Mouse (Mus musculus): Measurements from ENCODE around the gene Rora. TPM values are rescaled to one million over a fixed set of nuclear protein-coding genes. Genes with fewer than 3 reads are reported as not detected.

Gene Rora
- polyA plus RNA-seq, 1 experiment from 2014 or later, result 43.6 TPM

GRCm38 (mm10) chr9:69291451-69291850, 637.9 kb downstream of the Rora start:
- Histone ChIP-seq H3K9me3 (replicated peaks; ENCODE audit: control insufficient read depth, low read length, poor library complexity, severe bottlenecking) (no peaks in the 10 kb centered on the region), H3K27ac (ENCODE audit: low read length) (peak overlapping the region; percentile 23; the same call in 1 of the 2 replicates), H3K9ac (ENCODE audit: low read depth, low read length) (peak overlapping the region; percentile 86), H3K4me3 (ENCODE audit: low read depth, low read length) (peak overlapping the region; percentile 76), H3K36me3 (ENCODE audit: control insufficient read depth, insufficient read depth, low read length) (no peaks in the 10 kb centered on the region), H3K4me1 (ENCODE audit: control insufficient read depth, insufficient read depth, low read length) (peaks cover 14% of the 10 kb centered on the region; the same call in 1 of the 2 replicates), H3K4me2 (ENCODE audit: low read length) (peak overlapping the region; percentile 91), H3K27me3 (ENCODE audit: control insufficient read depth, insufficient read depth, low read depth, low read length) (peaks cover 3% of the 10 kb centered on the region; the same call in 1 of the 2 replicates)
- no peak for ATAC-seq
- WGBS, result 10% methylated on average over 13 of the region's 13 CpGs

GRCm38 (mm10) chr9:69292353-69292752, 638.8 kb downstream of the Rora start:
- Histone ChIP-seq H3K9ac (ENCODE audit: low read depth, low read length) (no peak overlapping the region), H3K27ac (ENCODE audit: low read length) (no peak overlapping the region), H3K4me1 (ENCODE audit: control insufficient read depth, insufficient read depth, low read length) (peaks cover 14% of the 10 kb centered on the region; the same call in 1 of the 2 replicates), H3K4me3 (ENCODE audit: low read depth, low read length) (no peak overlapping the region), H3K27me3 (ENCODE audit: control insufficient read depth, insufficient read depth, low read depth, low read length) (peaks cover 3% of the 10 kb centered on the region; the same call in 1 of the 2 replicates), H3K4me2 (ENCODE audit: low read length) (peak overlapping the region; percentile 32; the same call in 1 of the 2 replicates), H3K9me3 (replicated peaks; ENCODE audit: control insufficient read depth, low read length, poor library complexity, severe bottlenecking) (no peaks in the 10 kb centered on the region), H3K36me3 (ENCODE audit: control insufficient read depth, insufficient read depth, low read length) (no peaks in the 10 kb centered on the region)
- 59% methylated on average over 5 of the region's 5 CpGs for WGBS
- ATAC-seq, result no peak

- peaks cover 3% of the 10 kb centered on the region; the same call in 1 of the 2 replicates for H3K27me3 ChIP-seq (ENCODE audit: control insufficient read depth, insufficient read depth, low read depth, low read length)
- H3K9ac ChIP-seq (ENCODE audit: low read depth, low read length), result peak overlapping the region; percentile 36; the same call in 1 of the 2 replicates
- WGBS, result 70% methylated on average over 12 of the region's 12 CpGs
- H3K36me3 ChIP-seq (ENCODE audit: control insufficient read depth, insufficient read depth, low read length), result no peaks in the 10 kb centered on the region
- H3K9me3 ChIP-seq (replicated peaks; ENCODE audit: control insufficient read depth, low read length, poor library complexity, severe bottlenecking), result no peaks in the 10 kb centered on the region
- peak overlapping the region; percentile 32 for H3K4me2 ChIP-seq (ENCODE audit: low read length)
- ATAC-seq, result no peak
- H3K4me3 ChIP-seq (ENCODE audit: low read depth, low read length), result peak overlapping the region; percentile 8; the same call in 1 of the 2 replicates
- peaks cover 14% of the 10 kb centered on the region; the same call in 1 of the 2 replicates for H3K4me1 ChIP-seq (ENCODE audit: control insufficient read depth, insufficient read depth, low read length)
- H3K27ac ChIP-seq (ENCODE audit: low read length), result no peak overlapping the region; the same call in 1 of the 2 replicates
Observed at GRCm38 (mm10) chr9:69292776-69293687, 639.4 kb downstream of the Rora start.

GRCm38 (mm10) chr9:69293688-69294074, 640.1 kb downstream of the Rora start:
- WGBS, result 78% methylated on average over 8 of the region's 8 CpGs
- H3K4me2 ChIP-seq (ENCODE audit: low read length), result peak overlapping the region; percentile 32; the same call in 1 of the 2 replicates
- peaks cover 3% of the 10 kb centered on the region; the same call in 1 of the 2 replicates for H3K27me3 ChIP-seq (ENCODE audit: control insufficient read depth, insufficient read depth, low read depth, low read length)
- H3K9me3 ChIP-seq (replicated peaks; ENCODE audit: control insufficient read depth, low read length, poor library complexity, severe bottlenecking), result no peaks in the 10 kb centered on the region
- no peak overlapping the region for H3K27ac ChIP-seq (ENCODE audit: low read length)
- ATAC-seq, result no peak
- H3K4me3 ChIP-seq (ENCODE audit: low read depth, low read length), result no peak overlapping the region
- H3K9ac ChIP-seq (ENCODE audit: low read depth, low read length), result no peak overlapping the region
- peaks cover 14% of the 10 kb centered on the region; the same call in 1 of the 2 replicates for H3K4me1 ChIP-seq (ENCODE audit: control insufficient read depth, insufficient read depth, low read length)
- H3K36me3 ChIP-seq (ENCODE audit: control insufficient read depth, insufficient read depth, low read length), result no peaks in the 10 kb centered on the region

GRCm38 (mm10) chr9:69294426-69294825, 640.8 kb downstream of the Rora start:
- Histone ChIP-seq H3K4me2 (ENCODE audit: low read length) (no peak overlapping the region; the same call in 1 of the 2 replicates), H3K36me3 (ENCODE audit: control insufficient read depth, insufficient read depth, low read length) (no peaks in the 10 kb centered on the region), H3K9ac (ENCODE audit: low read depth, low read length) (no peak overlapping the region), H3K27ac (ENCODE audit: low read length) (no peak overlapping the region), H3K27me3 (ENCODE audit: control insufficient read depth, insufficient read depth, low read depth, low read length) (peaks cover 3% of the 10 kb centered on the region; the same call in 1 of the 2 replicates), H3K4me3 (ENCODE audit: low read depth, low read length) (no peak overlapping the region), H3K9me3 (replicated peaks; ENCODE audit: control insufficient read depth, low read length, poor library complexity, severe bottlenecking) (no peaks in the 10 kb centered on the region), H3K4me1 (ENCODE audit: control insufficient read depth, insufficient read depth, low read length) (peaks cover 14% of the 10 kb centered on the region; the same call in 1 of the 2 replicates)
- WGBS, result 86% methylated on average over 5 of the region's 5 CpGs
- no peak for ATAC-seq

- Histone ChIP-seq H3K4me2 (ENCODE audit: low read length) (no peak overlapping the region), H3K27ac (ENCODE audit: low read length) (no peak overlapping the region), H3K9ac (ENCODE audit: low read depth, low read length) (no peak overlapping the region), H3K4me3 (ENCODE audit: low read depth, low read length) (no peak overlapping the region), H3K4me1 (ENCODE audit: control insufficient read depth, insufficient read depth, low read length) (peaks cover 14% of the 10 kb centered on the region; the same call in 1 of the 2 replicates), H3K36me3 (ENCODE audit: control insufficient read depth, insufficient read depth, low read length) (no peaks in the 10 kb centered on the region), H3K9me3 (replicated peaks; ENCODE audit: control insufficient read depth, low read length, poor library complexity, severe bottlenecking) (no peaks in the 10 kb centered on the region), H3K27me3 (ENCODE audit: control insufficient read depth, insufficient read depth, low read depth, low read length) (peaks cover 3% of the 10 kb centered on the region; the same call in 1 of the 2 replicates)
- no peak for ATAC-seq
- WGBS, result 83% methylated on average over 14 of the region's 14 CpGs
Observed at GRCm38 (mm10) chr9:69294856-69295255, 641.3 kb downstream of the Rora start.

GRCm38 (mm10) chr9:69295826-69296225, 642.2 kb downstream of the Rora start:
- Histone ChIP-seq H3K27ac (ENCODE audit: low read length) (no peak overlapping the region), H3K36me3 (ENCODE audit: control insufficient read depth, insufficient read depth, low read length) (no peaks in the 10 kb centered on the region), H3K4me1 (ENCODE audit: control insufficient read depth, insufficient read depth, low read length) (peaks cover 9% of the 10 kb centered on the region; the same call in 1 of the 2 replicates), H3K9me3 (replicated peaks; ENCODE audit: control insufficient read depth, low read length, poor library complexity, severe bottlenecking) (no peaks in the 10 kb centered on the region), H3K27me3 (ENCODE audit: control insufficient read depth, insufficient read depth, low read depth, low read length) (peaks cover 3% of the 10 kb centered on the region; the same call in 1 of the 2 replicates), H3K4me2 (ENCODE audit: low read length) (no peak overlapping the region), H3K4me3 (ENCODE audit: low read depth, low read length) (no peak overlapping the region), H3K9ac (ENCODE audit: low read depth, low read length) (no peak overlapping the region)
- ATAC-seq, result no peak
- 81% methylated on average over 3 of the region's 3 CpGs for WGBS

GRCm38 (mm10) chr9:69296418-69296817, 642.8 kb downstream of the Rora start:
- Histone ChIP-seq H3K9ac (ENCODE audit: low read depth, low read length) (no peak overlapping the region), H3K27ac (ENCODE audit: low read length) (no peak overlapping the region), H3K4me3 (ENCODE audit: low read depth, low read length) (no peak overlapping the region), H3K27me3 (ENCODE audit: control insufficient read depth, insufficient read depth, low read depth, low read length) (peaks cover 3% of the 10 kb centered on the region; the same call in 1 of the 2 replicates), H3K9me3 (replicated peaks; ENCODE audit: control insufficient read depth, low read length, poor library complexity, severe bottlenecking) (no peaks in the 10 kb centered on the region), H3K4me1 (ENCODE audit: control insufficient read depth, insufficient read depth, low read length) (peaks cover 4% of the 10 kb centered on the region; the same call in 1 of the 2 replicates), H3K36me3 (ENCODE audit: control insufficient read depth, insufficient read depth, low read length) (no peaks in the 10 kb centered on the region), H3K4me2 (ENCODE audit: low read length) (no peak overlapping the region)
- ATAC-seq, result no peak
- 14% methylated on average over 2 of the region's 2 CpGs for WGBS
